Mouse (Mus musculus): ENCODE data around the gene Hist1h2bb. TPM values are rescaled to one million over a fixed set of nuclear protein-coding genes. Genes with fewer than 3 reads are reported as not detected.
"Not testable (repeated sequence)": the region's sequence is repeated elsewhere in the genome, so short reads cannot be mapped to it uniquely, and the experiment has no call there.

The Hist1h2bb gene
- total and polyA plus RNA-seq, 3 experiments = 4.3 to 1,704 (median 466) TPM

- no peaks in the 10 kb centered on the region for H3K9me3 ChIP-seq (replicated peaks)
- peaks cover 44% of the 10 kb centered on the region for H3K4me1 ChIP-seq (ENCODE audit: insufficient read depth, low read depth, low read length)
- ATAC-seq (ENCODE audit: extremely low read depth, insufficient number of reproducible peaks, low FRiP score, poor library complexity, severe bottlenecking) (peak; percentile 43; the same call in 1 of the 2 replicates), DNase-seq (ENCODE audit: low spot score) (peak; percentile 68)
- H3K4me3 ChIP-seq (ENCODE audit: low read depth, low read length) = peak within 1 kb of the TSS; percentile 71
- no peaks in the 10 kb centered on the region for H3K36me3 ChIP-seq (replicated peaks)
- TF ChIP-seq POLR2AphosphoS5 (IDR thresholded peaks at IDR 0.05; ENCODE audit: insufficient replicate concordance, low read depth, low read length) (0 out of 2 replicates have a peak, but pooled peaks have one; percentile 93), GATA2 (IDR thresholded peaks at IDR 0.05; ENCODE audit: borderline replicate concordance, low read depth, low read length) (no peak)
- no peaks in the 10 kb centered on the region for H3K27me3 ChIP-seq (ENCODE audit: insufficient read depth, low read length)
Observed at GRCm38 (mm10) chr13:23745381-23746161, 963 bp upstream of the Hist1h2bb start, which contains the start of gene Hist1h3c. Hist1h3c (minus strand) TSS chr13:23745602.

GRCm38 (mm10) chr13:23747081-23747891, 752 bp downstream of the Hist1h2bb start:
- no peak for DNase-seq (ENCODE audit: low spot score)
- peaks cover 37% of the 10 kb centered on the region for H3K4me1 ChIP-seq (ENCODE audit: insufficient read depth, low read depth, low read length)
- no peak for ATAC-seq (ENCODE audit: extremely low read depth, insufficient number of reproducible peaks, low FRiP score, poor library complexity, severe bottlenecking)

GRCm38 (mm10) chr13:23747892-23748288, 1.4 kb downstream of the Hist1h2bb start:
- ATAC-seq (ENCODE audit: extremely low read depth, insufficient number of reproducible peaks, low FRiP score, poor library complexity, severe bottlenecking) (no peak), DNase-seq (ENCODE audit: low spot score) (no peak)
- Histone ChIP-seq H3K4me1 (ENCODE audit: insufficient read depth, low read depth, low read length) (peaks cover 39% of the 10 kb centered on the region), H3K36me3 (replicated peaks) (no peaks in the 10 kb centered on the region), H3K4me3 (ENCODE audit: low read depth, low read length) (no peak overlapping the region; the same call in 1 of the 2 replicates), H3K9me3 (replicated peaks) (no peaks in the 10 kb centered on the region), H3K27me3 (ENCODE audit: insufficient read depth, low read length) (no peaks in the 10 kb centered on the region)
- no peak for TF ChIP-seq CTCF (IDR thresholded peaks at IDR 0.05; ENCODE audit: low read depth, low read length)
- TF ChIP-seq POLR2AphosphoS5 (IDR thresholded peaks at IDR 0.05; ENCODE audit: insufficient replicate concordance, low read depth, low read length) = 0 out of 2 replicates have a peak, but pooled peaks have one; percentile 16

More at GRCm38 (mm10) chr13:23747081-23747891, 752 bp downstream of the Hist1h2bb start:
- no peaks in the 10 kb centered on the region for H3K36me3 ChIP-seq (replicated peaks)
- H3K4me3 ChIP-seq (ENCODE audit: low read depth, low read length) = peak overlapping the region; percentile 46; the same call in 1 of the 2 replicates
- no peaks in the 10 kb centered on the region for H3K27me3 ChIP-seq (ENCODE audit: insufficient read depth, low read length)
- no peak for TF ChIP-seq TAL1 (conservative IDR thresholded peaks at IDR 0.05; ENCODE audit: low read depth, low read length)
- TF ChIP-seq CTCF (IDR thresholded peaks at IDR 0.05; ENCODE audit: low read depth, low read length) = no peak
- no peak for TF ChIP-seq GATA1 (IDR thresholded peaks at IDR 0.05; ENCODE audit: borderline replicate concordance, low read length)
- TF ChIP-seq POLR2AphosphoS5 (IDR thresholded peaks at IDR 0.05; ENCODE audit: insufficient replicate concordance, low read depth, low read length) = peak; percentile 93; the same call in 1 of the 2 replicates
- TF ChIP-seq GATA2 (IDR thresholded peaks at IDR 0.05; ENCODE audit: borderline replicate concordance, low read depth, low read length) = no peak
- no peaks in the 10 kb centered on the region for H3K9me3 ChIP-seq (replicated peaks)

GRCm38 (mm10) chr13:23749563-23750121, 3.1 kb downstream of the Hist1h2bb start:
- Histone ChIP-seq H3K4me3 (ENCODE audit: low read depth, low read length) (no peak overlapping the region), H3K9me3 (replicated peaks) (no peaks in the 10 kb centered on the region), H3K4me1 (ENCODE audit: insufficient read depth, low read depth, low read length) (peaks cover 29% of the 10 kb centered on the region), H3K36me3 (replicated peaks) (no peaks in the 10 kb centered on the region), H3K27me3 (ENCODE audit: insufficient read depth, low read length) (no peaks in the 10 kb centered on the region)
- ATAC-seq (ENCODE audit: extremely low read depth, insufficient number of reproducible peaks, low FRiP score, poor library complexity, severe bottlenecking) = no peak
- TF ChIP-seq POLR2AphosphoS5 (IDR thresholded peaks at IDR 0.05; ENCODE audit: insufficient replicate concordance, low read depth, low read length) (no peak), TAL1 (conservative IDR thresholded peaks at IDR 0.05; ENCODE audit: low read depth, low read length) (no peak), GATA1 (IDR thresholded peaks at IDR 0.05; ENCODE audit: borderline replicate concordance, low read length) (no peak), GATA2 (IDR thresholded peaks at IDR 0.05; ENCODE audit: borderline replicate concordance, low read depth, low read length) (no peak), CTCF (IDR thresholded peaks at IDR 0.05; ENCODE audit: low read depth, low read length) (no peak)
- DNase-seq (ENCODE audit: low spot score) = no peak

GRCm38 (mm10) chr13:23750839-23751477, 4.4 kb downstream of the Hist1h2bb start, which contains the start of gene Hist1h2ab:
Hist1h2ab (plus strand) TSS chr13:23751126.
- DNase-seq (ENCODE audit: low spot score); H3K9me3 ChIP-seq (replicated peaks); H3K36me3 ChIP-seq (replicated peaks); H3K27me3 ChIP-seq (ENCODE audit: insufficient read depth, low read length): not testable (repeated sequence)
- H3K4me1 ChIP-seq (ENCODE audit: insufficient read depth, low read depth, low read length) = peaks cover 34% of the 10 kb centered on the region
- peak; percentile 12; the same call in 1 of the 2 replicates for ATAC-seq (ENCODE audit: extremely low read depth, insufficient number of reproducible peaks, low FRiP score, poor library complexity, severe bottlenecking)
- H3K4me3 ChIP-seq (ENCODE audit: low read depth, low read length) = peak within 1 kb of the TSS; percentile 63; the same call in 1 of the 2 replicates
- peak; percentile 97; the same call in 1 of the 2 replicates for TF ChIP-seq POLR2AphosphoS5 (IDR thresholded peaks at IDR 0.05; ENCODE audit: insufficient replicate concordance, low read depth, low read length)

Measured in G1E (cell line).